Mouse (Mus musculus): ENCODE results near the gene Gm49322. TPM values are rescaled to one million over a fixed set of nuclear protein-coding genes. Genes with fewer than 3 reads are reported as not detected.
A peak's percentile ranks its signal among the peaks of the same experiment; 100 is the strongest.
"Not testable (repeated sequence)": the region's sequence is repeated elsewhere in the genome, so short reads cannot be mapped to it uniquely, and the experiment has no call there.

Gene Gm49322
- under 1 TPM; 0.28 to 0.38 TPM for total RNA-seq (2021)
- long read RNA-seq, experiment 1, result 0 reads
- long read RNA-seq, experiment 2, full-length matches to known transcripts, result 1 of 1 reads
- long read RNA-seq, experiment 2, partial matches to known transcripts, result 0 of 1 reads
- long read RNA-seq, experiment 2, other reads (novel, unspliced or antisense), result 0 of 1 reads

- DNase-seq; H3K4me3 ChIP-seq; H3K27ac ChIP-seq; intact Hi-C loops (cut with DNase I): not testable (repeated sequence)
Measured at GRCm38 (mm10) chr10:80605721-80606120, at the start of gene Gm49322. Gene Gm49322 (plus strand): TSS chr10:80606021.

GRCm38 (mm10) chr10:80557346-80557965, 48.4 kb upstream of the Gm49322 start:
- TF ChIP-seq CTCF (IDR thresholded peaks at IDR 0.05), result peak; percentile 80
- peak overlapping the region; percentile 59 for H3K27ac ChIP-seq
- DNase-seq, result peak; percentile 80
- 0 out of 2 replicates have a peak overlapping the region, but pooled peaks have one; percentile 7 for H3K4me3 ChIP-seq
- intact Hi-C loops (cut with DNase I), result no loop called here

- peak overlapping the region; percentile 23 for H3K4me3 ChIP-seq
- intact Hi-C loops (cut with DNase I), result no loop called here
- no peak for TF ChIP-seq CTCF (IDR thresholded peaks at IDR 0.05)
- no peak overlapping the region for H3K27ac ChIP-seq
- DNase-seq, result no peak
Measured at GRCm38 (mm10) chr10:80559431-80559830, 46.4 kb upstream of the Gm49322 start.

GRCm38 (mm10) chr10:80560621-80561020, 45.2 kb upstream of the Gm49322 start:
- H3K27ac ChIP-seq, result peak overlapping the region; percentile 97
- DNase-seq, result no peak
- intact Hi-C loops (cut with DNase I), result no loop called here
- no peak for TF ChIP-seq CTCF (IDR thresholded peaks at IDR 0.05)
- peak overlapping the region; percentile 81 for H3K4me3 ChIP-seq

- Histone ChIP-seq H3K4me3 (peak within 1 kb of the TSS; percentile 81), H3K27ac (peak within 1 kb of the TSS; percentile 97)
- peak; percentile 94 for DNase-seq
- TF ChIP-seq CTCF (IDR thresholded peaks at IDR 0.05), result peak; percentile 81
- intact Hi-C loops (cut with DNase I), result no loop called here
Measured at GRCm38 (mm10) chr10:80561116-80561944, 44.5 kb upstream of the Gm49322 start, which contains the start of gene Rexo1. Gene Rexo1 (minus strand): TSS chr10:80561560.

GRCm38 (mm10) chr10:80566375-80567092, 39.3 kb upstream of the Gm49322 start:
- DNase-seq, result peak; percentile 90
- no peak overlapping the region for H3K27ac ChIP-seq
- intact Hi-C loops (cut with DNase I), result no loop called here
- TF ChIP-seq CTCF (IDR thresholded peaks at IDR 0.05), result no peak; the same call in 1 of the 2 replicates
- no peak overlapping the region for H3K4me3 ChIP-seq

GRCm38 (mm10) chr10:80568876-80569275, 36.9 kb upstream of the Gm49322 start:
- no peak for DNase-seq
- intact Hi-C loops (cut with DNase I), result no loop called here
- no peak for TF ChIP-seq CTCF (IDR thresholded peaks at IDR 0.05)
- peak overlapping the region; percentile 80; the same call in 1 of the 2 replicates for H3K27ac ChIP-seq
- H3K4me3 ChIP-seq, result no peak overlapping the region

GRCm38 (mm10) chr10:80569664-80570066, 36.2 kb upstream of the Gm49322 start:
- Histone ChIP-seq H3K4me3 (peak overlapping the region; percentile 66), H3K27ac (peak overlapping the region; percentile 80)
- no peak for TF ChIP-seq CTCF (IDR thresholded peaks at IDR 0.05)
- DNase-seq, result peak; percentile 89
- intact Hi-C loops (cut with DNase I), result no loop called here

GRCm38 (mm10) chr10:80570419-80570818, 35.4 kb upstream of the Gm49322 start:
- intact Hi-C loops (cut with DNase I), result no loop called here
- Histone ChIP-seq H3K27ac (peak overlapping the region; percentile 1), H3K4me3 (peak overlapping the region; percentile 66; the same call in 1 of the 2 replicates)
- DNase-seq, result no peak
- TF ChIP-seq CTCF (IDR thresholded peaks at IDR 0.05), result no peak

GRCm38 (mm10) chr10:80570871-80571836, 34.7 kb upstream of the Gm49322 start:
- intact Hi-C loops (cut with DNase I), result no loop called here
- Histone ChIP-seq H3K27ac (0 out of 2 replicates have a peak overlapping the region, but pooled peaks have one; percentile 16), H3K4me3 (peak overlapping the region; percentile 3; the same call in 1 of the 2 replicates)
- TF ChIP-seq CTCF (IDR thresholded peaks at IDR 0.05), result no peak
- peak; percentile 29 for DNase-seq

GRCm38 (mm10) chr10:80572477-80572876, 33.3 kb upstream of the Gm49322 start:
- no peak for TF ChIP-seq CTCF (IDR thresholded peaks at IDR 0.05)
- no peak for DNase-seq
- intact Hi-C loops (cut with DNase I), result no loop called here
- Histone ChIP-seq H3K4me3 (no peak overlapping the region), H3K27ac (no peak overlapping the region)
